Mouse (Mus musculus): ENCODE measurements around the gene Adgrg5.

- TF ChIP-seq CTCF (conservative IDR thresholded peaks at IDR 0.05; ENCODE audit: insufficient read depth, insufficient read length, low read depth, low read length) (peak; percentile 56), POLR2A (IDR thresholded peaks at IDR 0.05; ENCODE audit: low read depth, low read length) (no peak)
Measured at GRCm38 (mm10) chr8:94913061-94913660, 10.3 kb upstream of the Adgrg5 start.
